ENCODE assay signal across 8 mouse cellular contexts in genomic region chr14:24232641-24233633, GRCm38 (mm10). TPM values are rescaled to one million over a fixed set of nuclear protein-coding genes. Genes with fewer than 3 reads are reported as not detected.
DNase-seq lines count a peak whose midpoint lies in the region; ATAC-seq and TF ChIP-seq lines count a peak whose summit lies in the region.

No protein-coding gene starts in this region.

- no peaks in the 10 kb centered on the region for H3K36me3 ChIP-seq in kidney, adult 2 months (ENCODE audit: control insufficient read depth, insufficient read depth, low read length)
- no peaks in the 10 kb centered on the region for H3K36me3 ChIP-seq in kidney, embryonic 16.5 days (ENCODE audit: insufficient read depth, low read length)

- DNase-seq in kidney, adult 2 months = peak; percentile 82
- DNase-seq in brain, adult 2 months (ENCODE audit: low read depth, low spot score) = peak; percentile 88
- peak; percentile 39 to 61 for DNase-seq in frontal cortex, postnatal 10 days (ENCODE audit: low spot score in 2 of 2)
- peak; percentile 53 to 54 for DNase-seq in layer of hippocampus, postnatal 10 days (ENCODE audit: low spot score in 2 of 2)
- DNase-seq in yolk sac, embryonic 10.5 days (ENCODE audit: low spot score) = peak; percentile 63
- no peak for DNase-seq in spleen, postnatal 4 days (ENCODE audit: low spot score in 2 of 2)
- no peak for DNase-seq in testis, postnatal 10 days (ENCODE audit: low spot score)

- TF ChIP-seq CTCF in kidney, adult 2 months (conservative IDR thresholded peaks at IDR 0.05; ENCODE audit: insufficient read depth, insufficient read length, low read depth, low read length) = no peak

- peak overlapping the region; percentile 24; the same call in 1 of the 2 replicates for H3K27ac ChIP-seq in kidney, adult 2 months (ENCODE audit: insufficient read depth, low read depth, low read length)
- H3K27ac ChIP-seq in kidney, embryonic 16.5 days (ENCODE audit: low read length) = no peak overlapping the region

- no peak overlapping the region for H3K4me2 ChIP-seq in kidney, embryonic 16.5 days (replicated peaks; ENCODE audit: low read depth, low read length)

- no peak overlapping the region for H3K9ac ChIP-seq in kidney, embryonic 16.5 days (replicated peaks; ENCODE audit: low read length)

- no peak for TF ChIP-seq POLR2A in kidney, adult 2 months (IDR thresholded peaks at IDR 0.05; ENCODE audit: low read depth, low read length)

- H3K4me3 ChIP-seq in kidney, adult 2 months (ENCODE audit: insufficient read depth, low read depth, low read length) = no peak overlapping the region
- no peak overlapping the region for H3K4me3 ChIP-seq in kidney, embryonic 16.5 days (ENCODE audit: low read length)

- ATAC-seq in kidney, embryonic 16.5 days (ENCODE audit: low FRiP score, low TSS enrichment) = no peak

- no peaks in the 10 kb centered on the region for H3K9me3 ChIP-seq in kidney, embryonic 16.5 days (ENCODE audit: low read length)

- H3K4me1 ChIP-seq in kidney, adult 2 months (ENCODE audit: control insufficient read depth, insufficient read depth, low read length) = peaks cover 34% of the 10 kb centered on the region
- peaks cover 14% of the 10 kb centered on the region for H3K4me1 ChIP-seq in kidney, embryonic 16.5 days (ENCODE audit: insufficient read depth, low read length)

- H3K27me3 ChIP-seq in kidney, adult 2 months (replicated peaks; ENCODE audit: control insufficient read depth, insufficient read depth, low read length) = no peaks in the 10 kb centered on the region
- H3K27me3 ChIP-seq in kidney, embryonic 16.5 days (ENCODE audit: insufficient read depth, low read length) = no peaks in the 10 kb centered on the region

- WGBS in kidney, adult 2 months = 65% methylated on average over 12 of the region's 12 CpGs
- WGBS in kidney, embryonic 16.5 days = 59% methylated on average over 12 of the region's 12 CpGs

RNA-seq across cellular contexts. Expression of gene Dlg5, which starts 12.8 kb away (rescaled TPM):
- 31.0 and 37.3 TPM in 2 replicates for polyA plus RNA-seq in kidney, adult 2 months (2012; rRNA removed)
- 13.7 and 15.9 TPM in 2 replicates for polyA plus RNA-seq in kidney, embryonic 16.5 days (2015; fragmentation: Nextera tagmentation; extraction: Ambion mirVana)
- total RNA-seq in layer of hippocampus, postnatal 10 days (2021) = 10 to 100 TPM; 62.2 to 66.0 TPM

Comparison
In these comparisons a context has a peak if more than half of its experiments do, and no peak if none do; other contexts are left out.
1. DNase-seq: peak in kidney, adult 2 months (single experiment), brain, adult 2 months (single experiment), frontal cortex, postnatal 10 days (2 of 2), layer of hippocampus, postnatal 10 days (2 of 2) and yolk sac, embryonic 10.5 days (single experiment); none in spleen, postnatal 4 days (0 of 2) and testis, postnatal 10 days (single experiment).